Mouse (Mus musculus): Measurements from ENCODE around the gene Serping1.
"Not testable (repeated sequence)": the region's sequence is repeated elsewhere in the genome, so short reads cannot be mapped to it uniquely, and the experiment has no call there.

Serping1 gene

GRCm38 (mm10) chr2:84740608-84741333 is 34.5 kb downstream of the Serping1 start:
- DNase-seq (ENCODE audit: extremely low spot score, low read depth, low spot score) = no peak

- no peak for DNase-seq (ENCODE audit: extremely low spot score, low read depth, low spot score)
Measured at GRCm38 (mm10) chr2:84738271-84738911, 36.9 kb downstream of the Serping1 start.

- DNase-seq (ENCODE audit: extremely low spot score, low read depth, low spot score) = no peak
Measured at GRCm38 (mm10) chr2:84737451-84737925, 37.8 kb downstream of the Serping1 start.

DNA sequence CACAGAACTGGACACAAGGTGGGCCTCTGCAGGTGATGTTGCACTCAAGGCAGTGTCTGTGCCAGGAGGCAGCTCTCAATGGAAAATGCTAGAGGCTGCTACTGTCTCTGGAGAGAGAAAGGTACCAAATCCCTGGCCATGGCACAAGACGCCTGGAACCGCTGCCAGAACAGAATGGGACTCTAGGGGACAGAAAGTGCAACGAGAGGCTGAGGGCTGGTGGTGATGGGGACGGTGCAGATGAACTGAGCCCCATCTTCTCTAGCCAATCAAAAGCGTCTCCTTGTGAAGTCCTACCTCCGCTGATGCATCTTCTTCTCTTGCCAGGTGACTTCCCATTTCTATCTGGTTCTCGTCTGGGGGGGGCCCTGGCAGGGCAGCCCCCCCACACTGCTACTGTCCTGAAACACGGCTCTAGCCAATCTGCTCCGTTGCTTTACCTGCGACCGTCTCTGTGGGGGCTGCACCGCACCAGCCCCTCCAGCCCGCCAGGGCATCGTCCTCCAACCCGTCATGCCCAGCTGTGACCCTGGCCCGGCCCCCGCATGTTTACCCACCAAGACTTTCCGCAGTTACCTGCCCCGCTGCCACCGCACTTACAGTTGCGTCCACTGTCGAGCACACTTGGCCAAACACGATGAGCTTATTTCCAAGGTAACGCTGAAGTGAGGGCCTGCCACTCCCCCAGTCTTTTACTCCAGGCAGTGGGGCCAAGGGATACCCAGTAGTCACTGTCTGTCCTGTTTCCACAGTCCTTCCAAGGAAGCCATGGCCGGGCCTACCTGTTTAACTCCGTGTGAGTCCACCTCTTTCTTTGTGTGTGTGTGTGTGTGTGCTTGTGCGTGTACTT is 38.7 kb downstream of the Serping1 start:
- DNase-seq (ENCODE audit: extremely low spot score, low read depth, low spot score) = no peak

GRCm38 (mm10) chr2:84735346-84735920 is 39.8 kb downstream of the Serping1 start:
- no peak for DNase-seq (ENCODE audit: extremely low spot score, low read depth, low spot score)

GRCm38 (mm10) chr2:84734919-84735318 is 40.3 kb downstream of the Serping1 start:
- no peak for DNase-seq (ENCODE audit: extremely low spot score, low read depth, low spot score)

- DNase-seq (ENCODE audit: extremely low spot score, low read depth, low spot score) = no peak
Measured at GRCm38 (mm10) chr2:84734351-84734864, 40.8 kb downstream of the Serping1 start.

DNA sequence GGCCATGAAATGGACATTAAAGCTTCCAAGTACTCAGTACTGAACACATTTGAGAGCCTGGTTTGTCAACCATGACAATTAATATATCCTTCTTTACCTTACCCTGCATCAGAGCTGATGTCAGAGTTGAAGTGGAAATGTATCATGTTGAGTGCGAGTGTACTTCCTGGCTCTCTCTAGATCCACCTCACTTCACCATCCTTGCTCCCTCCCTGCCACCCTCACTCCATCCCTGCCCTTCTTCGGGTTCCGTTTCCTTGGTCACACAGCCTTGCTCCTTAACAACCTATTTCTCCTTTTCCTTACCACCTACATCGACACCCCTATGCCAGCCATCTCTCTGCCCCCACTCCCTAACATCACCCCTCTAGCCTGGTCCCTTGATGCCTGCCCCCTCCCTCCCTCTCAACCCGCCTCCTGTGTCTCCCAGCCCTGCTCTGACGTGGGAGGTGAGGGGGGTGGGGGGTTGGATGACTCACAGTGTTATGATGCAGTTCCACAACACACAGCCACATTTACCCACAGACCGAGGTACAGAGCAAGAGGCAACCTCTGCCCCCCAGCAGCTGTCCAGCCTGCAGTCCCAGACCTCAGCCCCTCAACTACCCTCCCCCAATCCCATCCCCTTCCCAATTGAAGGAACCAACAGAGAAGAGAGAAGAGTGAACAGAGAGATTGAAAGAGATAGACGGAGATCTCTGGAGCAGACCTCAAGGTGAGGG is 41.5 kb downstream of the Serping1 start, which contains the start of gene Ypel4:
Ypel4 (plus strand) TSS at position 480 of the 722 bp plus-strand sequence.
- DNase-seq (ENCODE audit: extremely low spot score, low read depth, low spot score) = no peak

DNA sequence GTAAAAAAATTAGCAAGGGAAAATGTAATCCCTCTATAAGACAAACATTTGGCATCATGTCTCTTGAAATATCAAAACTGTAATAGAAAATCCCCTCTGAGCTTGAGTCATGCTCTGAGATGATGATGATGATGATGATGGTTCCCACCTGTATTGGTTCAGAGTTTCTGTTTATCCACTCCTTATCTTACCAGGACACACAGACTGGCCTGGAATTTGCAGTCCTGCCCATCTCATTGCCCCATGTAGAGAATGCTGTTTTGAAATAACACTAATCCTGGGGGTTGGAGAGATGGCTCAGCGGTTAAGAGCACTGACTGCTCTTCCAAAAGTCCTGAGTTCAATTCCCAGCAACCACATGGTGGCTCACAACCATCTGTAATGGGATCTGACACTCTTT is 42.9 kb downstream of the Serping1 start:
- no peak for DNase-seq (ENCODE audit: extremely low spot score, low read depth, low spot score)

- DNase-seq (ENCODE audit: extremely low spot score, low read depth, low spot score) = no peak
Measured at GRCm38 (mm10) chr2:84731206-84731605, 44.0 kb downstream of the Serping1 start.

GRCm38 (mm10) chr2:84728191-84728590 is 47.1 kb downstream of the Serping1 start:
- DNase-seq (ENCODE audit: extremely low spot score, low read depth, low spot score) = not testable (repeated sequence)

- peak; percentile 93 for DNase-seq (ENCODE audit: extremely low spot score, low read depth, low spot score)
Measured at GRCm38 (mm10) chr2:84727172-84727858, 47.9 kb downstream of the Serping1 start, which contains the start of gene Clp1. Clp1 (minus strand) TSS chr2:84727350.

DNA sequence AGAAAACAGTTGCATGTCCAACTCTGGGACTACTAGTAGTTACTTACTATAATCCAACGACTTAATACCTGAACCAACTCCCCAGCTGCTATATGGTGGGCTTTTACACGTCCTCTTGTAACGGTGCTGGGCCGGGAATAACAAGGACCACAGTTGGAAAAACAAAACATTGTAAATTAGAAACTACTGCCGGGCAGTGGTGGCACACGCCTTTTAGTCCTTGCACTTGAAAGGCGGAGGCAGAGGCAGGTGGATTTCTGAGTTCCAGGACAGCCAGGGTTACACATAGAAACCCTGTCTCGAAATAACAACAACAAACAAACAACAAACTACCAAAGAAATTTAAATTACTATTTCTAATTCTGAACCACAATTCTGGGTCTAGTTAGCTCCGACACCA is 48.5 kb downstream of the Serping1 start:
- no peak for DNase-seq (ENCODE audit: extremely low spot score, low read depth, low spot score)

GRCm38 (mm10) chr2:84725770-84726169 is 49.5 kb downstream of the Serping1 start:
- DNase-seq (ENCODE audit: extremely low spot score, low read depth, low spot score) = no peak

- no peak for DNase-seq (ENCODE audit: extremely low spot score, low read depth, low spot score)
Measured at GRCm38 (mm10) chr2:84723856-84724255, 51.4 kb downstream of the Serping1 start.

DNA sequence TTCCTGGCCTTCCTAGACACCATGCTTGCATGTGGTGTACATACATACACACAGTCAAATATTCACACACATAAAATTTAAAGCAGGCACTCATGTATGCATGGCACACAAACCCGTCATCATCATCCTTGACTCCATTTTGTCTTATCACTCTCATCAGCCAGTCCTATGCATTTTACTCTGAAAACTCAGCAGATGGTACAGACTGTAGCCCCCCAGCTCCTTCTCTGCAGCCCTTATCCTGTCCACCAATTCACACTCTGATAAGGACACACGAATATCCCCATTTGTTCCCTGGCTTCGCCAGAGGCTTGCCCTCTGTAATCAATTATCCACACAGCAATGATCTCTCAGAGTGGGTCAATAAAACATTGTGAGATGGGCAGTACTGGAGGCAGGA is 54.1 kb downstream of the Serping1 start:
- DNase-seq (ENCODE audit: extremely low spot score, low read depth, low spot score) = no peak

GRCm38 (mm10) chr2:84720718-84721117 is 54.5 kb downstream of the Serping1 start:
- no peak for DNase-seq (ENCODE audit: extremely low spot score, low read depth, low spot score)

DNA sequence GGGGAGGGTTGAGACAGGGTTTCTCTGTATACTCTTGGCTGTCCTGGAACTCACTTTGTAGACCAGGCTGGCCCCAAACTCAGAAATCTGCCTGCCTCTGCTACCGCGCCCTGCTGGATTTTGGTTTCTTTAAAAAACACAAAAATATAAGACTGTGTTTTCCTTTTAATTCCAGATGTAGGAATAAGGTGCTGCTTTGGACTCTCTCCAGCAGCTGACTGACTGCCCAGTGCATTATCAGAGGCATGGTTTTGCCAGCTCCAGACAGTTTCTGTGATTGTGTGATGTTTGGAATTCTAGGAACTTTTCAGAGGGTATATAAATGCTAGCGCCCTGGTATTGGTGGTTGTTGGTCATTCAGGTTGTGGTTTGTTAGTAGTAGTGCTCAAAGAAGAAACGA is 57.9 kb downstream of the Serping1 start:
- no peak for DNase-seq (ENCODE audit: extremely low spot score, low read depth, low spot score)
